Mouse (Mus musculus) embryonic facial prominence, embryonic 14.5 days (tissue): ENCODE results near the gene Aldh3b1. TPM values are rescaled to one million over a fixed set of nuclear protein-coding genes. Genes with fewer than 3 reads are reported as not detected.

ENCODE experiments used
- ATAC-seq: fragments of 200-750 bp; cut with Nextera tagmentation; 2 replicates; pipeline ENCODE4 v1.8.0; 2017; ENCODE audit warnings: low read depth, moderate number of reproducible peaks, moderate TSS enrichment
- DNase-seq: peaks from one replicate; pipeline ENCODE4 v3.0.0-alpha.2; 2015; ENCODE audit warnings: low spot score
- H3K27ac ChIP-seq: fragments of 300-500 bp; sonication (generic); replicated peaks from 2 replicates; pipeline ENCODE4 v1.5.1; 2014; ENCODE audit warnings: low read depth, mild to moderate bottlenecking, low read length, moderate library complexity
- H3K27me3 ChIP-seq: fragments of 300-500 bp; sonication (generic); replicated peaks from 2 replicates; pipeline ENCODE4 v1.6.1; 2014; ENCODE audit warnings: low read length; ENCODE audit not compliant: control insufficient read depth, insufficient read depth
- H3K36me3 ChIP-seq: fragments of 300-500 bp; sonication (generic); 2 replicates; pipeline ENCODE4 v1.6.1; 2014; ENCODE audit warnings: low read length, mixed read lengths; ENCODE audit not compliant: control insufficient read depth, insufficient read depth
- H3K4me1 ChIP-seq: fragments of 300-500 bp; sonication (generic); 2 replicates; pipeline ENCODE4 v1.6.1; 2014; ENCODE audit warnings: antibody characterized with exemption, low read length; ENCODE audit not compliant: control insufficient read depth, insufficient read depth
- H3K4me2 ChIP-seq: fragments of 300-500 bp; sonication (generic); 2 replicates; pipeline ENCODE4 v1.6.1; 2014; ENCODE audit warnings: low read depth, mild to moderate bottlenecking, low read length, moderate library complexity, mixed read lengths
- H3K4me3 ChIP-seq: fragments of 300-500 bp; sonication (generic); 2 replicates; pipeline ENCODE4 v1.5.1; 2014; ENCODE audit warnings: low read depth, mild to moderate bottlenecking, low read length
- H3K9ac ChIP-seq: fragments of 300-500 bp; sonication (generic); 2 replicates; pipeline ENCODE4 v1.6.1; 2014; ENCODE audit warnings: low read depth, mild to moderate bottlenecking, low read length, moderate library complexity, mixed read lengths
- H3K9me3 ChIP-seq: fragments of 300-500 bp; sonication (generic); 2 replicates; pipeline ENCODE4 v1.6.1; 2016; ENCODE audit warnings: low read length; ENCODE audit not compliant: control insufficient read depth
- WGBS: fragments of 180-500 bp; shearing (Covaris S2); extraction: QIAGEN DNeasy Blood & Tissue Kit; methylation state at CpG from one replicate; pipeline ENCODE4 v1.1.7; 2014; 5-methylcytosine and 5-hydroxymethylcytosine counted together
- polyA plus RNA-seq: library from polyadenylated mRNA; unstranded; fragments of >200 nt; fragmentation: Nextera tagmentation; extraction: Ambion mirVana; gene quantifications from 2 replicates; pipeline ENCODE4 v1.2.1, GENCODE M21; 2014

Gene Aldh3b1
- polyA plus RNA-seq, 1 experiment from 2014 or later, result 4.8 TPM

- H3K4me3 ChIP-seq, result peak within 1 kb of the TSS; percentile 44
- DNase-seq (peak; percentile 87), ATAC-seq (peak; percentile 89)
- H3K36me3 ChIP-seq, result no peaks in the 10 kb centered on the region
- no peak within 1 kb of the TSS for H3K27ac ChIP-seq
- peak within 1 kb of the TSS; percentile 56 for H3K9ac ChIP-seq
- 6% methylated on average over 42 of the region's 42 CpGs for WGBS
- H3K27me3 ChIP-seq, result no peaks in the 10 kb centered on the region
- peaks cover 13% of the 10 kb centered on the region for H3K4me1 ChIP-seq
- H3K9me3 ChIP-seq, result no peaks in the 10 kb centered on the region
- H3K4me2 ChIP-seq, result peak within 1 kb of the TSS; percentile 81
Measured at GRCm38 (mm10) chr19:3935032-3935895, 5.7 kb upstream of the Aldh3b1 start, which contains the start of gene Unc93b1. Gene Unc93b1, plus strand, starts transcription at chr19:3935186.

- Histone ChIP-seq H3K4me3 (no peak overlapping the region), H3K36me3 (no peaks in the 10 kb centered on the region), H3K9me3 (no peaks in the 10 kb centered on the region), H3K27ac (no peak overlapping the region), H3K4me2 (no peak overlapping the region), H3K27me3 (no peaks in the 10 kb centered on the region), H3K9ac (no peak overlapping the region), H3K4me1 (peaks cover 26% of the 10 kb centered on the region)
- no peak for DNase-seq
- ATAC-seq, result no peak
- WGBS, result 89% methylated on average over 9 of the region's 9 CpGs
Measured at GRCm38 (mm10) chr19:3931716-3932115, 2.1 kb upstream of the Aldh3b1 start.

GRCm38 (mm10) chr19:3930262-3931057, 852 bp upstream of the Aldh3b1 start:
- Histone ChIP-seq H3K9ac (no peak overlapping the region), H3K27me3 (no peaks in the 10 kb centered on the region)

GRCm38 (mm10) chr19:3928779-3929178, 829 bp downstream of the Aldh3b1 start:
- H3K4me3 ChIP-seq, result no peak overlapping the region
- H3K27ac ChIP-seq, result peak overlapping the region; percentile 69
- ATAC-seq, result no peak
- no peaks in the 10 kb centered on the region for H3K9me3 ChIP-seq
- H3K27me3 ChIP-seq, result no peaks in the 10 kb centered on the region
- no peak for DNase-seq
- no peak overlapping the region for H3K9ac ChIP-seq
- WGBS, result 86% methylated on average over 4 of the region's 4 CpGs
- no peaks in the 10 kb centered on the region for H3K36me3 ChIP-seq
- H3K4me1 ChIP-seq, result peaks cover 23% of the 10 kb centered on the region
- H3K4me2 ChIP-seq, result no peak overlapping the region

More at GRCm38 (mm10) chr19:3930262-3931057, 852 bp upstream of the Aldh3b1 start:
- no peak overlapping the region for H3K4me3 ChIP-seq
- DNase-seq (peak; percentile 56), ATAC-seq (no peak)
- H3K4me1 ChIP-seq, result peaks cover 28% of the 10 kb centered on the region
- H3K4me2 ChIP-seq, result no peak overlapping the region
- 62% methylated on average over 20 of the region's 21 CpGs for WGBS
- no peaks in the 10 kb centered on the region for H3K9me3 ChIP-seq
- H3K36me3 ChIP-seq, result no peaks in the 10 kb centered on the region
- H3K27ac ChIP-seq, result peak overlapping the region; percentile 69

- DNase-seq, result no peak
- 93% methylated on average over 3 of the region's 4 CpGs for WGBS
- no peaks in the 10 kb centered on the region for H3K9me3 ChIP-seq
Measured at GRCm38 (mm10) chr19:3927989-3928388, 1.6 kb downstream of the Aldh3b1 start.

GRCm38 (mm10) chr19:3926685-3927084, 2.9 kb downstream of the Aldh3b1 start:
- Histone ChIP-seq H3K27me3 (no peaks in the 10 kb centered on the region), H3K27ac (peak overlapping the region; percentile 34), H3K36me3 (no peaks in the 10 kb centered on the region), H3K4me2 (no peak overlapping the region), H3K4me3 (no peak overlapping the region), H3K4me1 (peaks cover 23% of the 10 kb centered on the region), H3K9ac (no peak overlapping the region; the same call in 1 of the 2 replicates), H3K9me3 (no peaks in the 10 kb centered on the region)
- 54% methylated on average over 6 of the region's 6 CpGs for WGBS
- ATAC-seq, result no peak
- DNase-seq, result no peak

More at GRCm38 (mm10) chr19:3927989-3928388, 1.6 kb downstream of the Aldh3b1 start:
- Histone ChIP-seq H3K4me1 (peaks cover 23% of the 10 kb centered on the region), H3K9ac (no peak overlapping the region), H3K4me3 (no peak overlapping the region), H3K27me3 (no peaks in the 10 kb centered on the region), H3K36me3 (no peaks in the 10 kb centered on the region), H3K27ac (no peak overlapping the region), H3K4me2 (no peak overlapping the region)
- ATAC-seq, result no peak

- Histone ChIP-seq H3K27me3 (no peaks in the 10 kb centered on the region), H3K27ac (peak overlapping the region; percentile 34), H3K9ac (no peak overlapping the region; the same call in 1 of the 2 replicates), H3K9me3 (no peaks in the 10 kb centered on the region), H3K4me2 (no peak overlapping the region), H3K4me1 (peaks cover 23% of the 10 kb centered on the region), H3K36me3 (no peaks in the 10 kb centered on the region), H3K4me3 (no peak overlapping the region)
- DNase-seq (peak; percentile 65), ATAC-seq (peak; percentile 30; the same call in 1 of the 2 replicates)
- WGBS, result 58% methylated on average over 3 of the region's 3 CpGs
Measured at GRCm38 (mm10) chr19:3926279-3926678, 3.3 kb downstream of the Aldh3b1 start.

GRCm38 (mm10) chr19:3925859-3926258, 3.7 kb downstream of the Aldh3b1 start:
- Histone ChIP-seq H3K4me3 (no peak overlapping the region), H3K27ac (peak overlapping the region; percentile 34; the same call in 1 of the 2 replicates), H3K36me3 (no peaks in the 10 kb centered on the region), H3K27me3 (no peaks in the 10 kb centered on the region), H3K4me2 (no peak overlapping the region), H3K9me3 (no peaks in the 10 kb centered on the region), H3K9ac (no peak overlapping the region), H3K4me1 (peaks cover 23% of the 10 kb centered on the region)
- DNase-seq, result no peak
- ATAC-seq, result no peak
- 60% methylated on average over 6 of the region's 6 CpGs for WGBS
